24 mouse cellular contexts compared by ENCODE assay signal in genomic region chr9:116311364-116311763, GRCm38 (mm10).
"Had no signal": no experiment of that assay in that cellular context is flagged by ENCODE, and none has a peak within 500 bp of the region (broad histone marks: within the 10 kb centered on the region; RNA-seq: fewer than 3 reads in every experiment).

No protein-coding gene starts in this region.

- H3K27me3 ChIP-seq: heart, embryonic 13.5 days; heart, embryonic 15.5 days; hindbrain, embryonic 13.5 days; hindbrain, embryonic 15.5 days; intestine, embryonic 15.5 days; limb, embryonic 13.5 days; limb, embryonic 15.5 days; liver, embryonic 12.5 days had no signal

- DNase-seq: gastrocnemius, postnatal 14 days; gastrocnemius, postnatal 36 days; heart, adult 18-20 months; heart, postnatal 14 days; heart, postnatal 36 days; kidney, adult 18-20 months; kidney, adult 8-10 months; kidney, postnatal 10 days; kidney, postnatal 25 days; kidney, postnatal 4 days; layer of hippocampus, adult 9-11 months; layer of hippocampus, postnatal 36 days; left cerebral cortex, postnatal 4 days had no signal

- H3K4me3 ChIP-seq: heart, embryonic 13.5 days; heart, embryonic 15.5 days; hindbrain, embryonic 13.5 days; hindbrain, embryonic 15.5 days; intestine, embryonic 15.5 days; layer of hippocampus, adult 2 months; limb, embryonic 13.5 days; limb, embryonic 15.5 days; liver, embryonic 12.5 days had no signal

- ATAC-seq: inflammation-experienced regulatory T-cells, adult 6 months; intestine, embryonic 15.5 days; intestine, postnatal 0 days; liver, embryonic 12.5 days had no signal

- H3K36me3 ChIP-seq: heart, embryonic 13.5 days; heart, embryonic 15.5 days; hindbrain, embryonic 13.5 days; hindbrain, embryonic 15.5 days; intestine, embryonic 15.5 days; limb, embryonic 13.5 days; limb, embryonic 15.5 days; liver, embryonic 12.5 days had no signal
